Mouse (Mus musculus) mesoderm, embryonic 11.5 days (tissue): ENCODE results near the gene Traf3ip2.

Experiments
- DNase-seq: peaks from one replicate; pipeline ENCODE4 v3.0.0-alpha.2; 2012; ENCODE audit warnings: low read depth, low spot score

The Traf3ip2 gene

GRCm38 (mm10) chr10:39674766-39675165 lies 62.0 kb downstream of the Traf3ip2 start:
- DNase-seq: peak; percentile 35

- no peak for DNase-seq
These were observed 65.6 kb downstream of the Traf3ip2 start for GRCm38 (mm10) chr10:39678199-39678791.

- no peak for DNase-seq
These were observed 68.3 kb downstream of the Traf3ip2 start for GRCm38 (mm10) chr10:39681014-39681413.

GRCm38 (mm10) chr10:39682556-39682955 lies 69.8 kb downstream of the Traf3ip2 start:
- no peak for DNase-seq

- no peak for DNase-seq
These were observed 70.7 kb downstream of the Traf3ip2 start for GRCm38 (mm10) chr10:39683481-39683880.

GRCm38 (mm10) chr10:39686811-39687210 lies 74.1 kb downstream of the Traf3ip2 start:
- no peak for DNase-seq

- no peak for DNase-seq
These were observed 75.1 kb downstream of the Traf3ip2 start for GRCm38 (mm10) chr10:39687851-39688250.

GRCm38 (mm10) chr10:39691351-39692064 lies 78.8 kb downstream of the Traf3ip2 start:
- DNase-seq: no peak

GRCm38 (mm10) chr10:39692152-39692551 lies 79.4 kb downstream of the Traf3ip2 start:
- DNase-seq: no peak
